Mouse (Mus musculus) neural tube, embryonic 14.5 days (tissue): ENCODE data around the gene Gemin4. TPM values are rescaled to one million over a fixed set of nuclear protein-coding genes. Genes with fewer than 3 reads are reported as not detected.

Experiments
- ATAC-seq: fragments of 200-750 bp; cut with Nextera tagmentation; 2 replicates; pipeline ENCODE4 v1.8.0; 2017; ENCODE audit warnings: low read depth, mild to moderate bottlenecking, moderate TSS enrichment, moderate library complexity
- H3K27ac ChIP-seq: fragments of 300-500 bp; sonication (generic); 2 replicates; pipeline ENCODE4 v1.5.1; 2014; ENCODE audit warnings: low read depth, mild to moderate bottlenecking, control low read depth, low read length, moderate library complexity, mixed read lengths
- H3K27me3 ChIP-seq: fragments of 300-500 bp; sonication (generic); 2 replicates; pipeline ENCODE4 v1.6.1; 2014; ENCODE audit warnings: low read length; ENCODE audit not compliant: control insufficient read depth, insufficient read depth
- H3K36me3 ChIP-seq: fragments of 300-500 bp; sonication (generic); 2 replicates; pipeline ENCODE4 v1.6.1; 2014; ENCODE audit warnings: low read length, mixed read lengths; ENCODE audit not compliant: control insufficient read depth, insufficient read depth
- H3K4me1 ChIP-seq: fragments of 300-500 bp; sonication (generic); 2 replicates; pipeline ENCODE4 v1.6.1; 2014; ENCODE audit warnings: low read length; ENCODE audit not compliant: control insufficient read depth, insufficient read depth
- H3K4me2 ChIP-seq: fragments of 300-500 bp; sonication (generic); 2 replicates; pipeline ENCODE4 v1.6.1; 2014; ENCODE audit warnings: mild to moderate bottlenecking, low read depth, low read length, control low read depth
- H3K4me3 ChIP-seq: fragments of 300-500 bp; sonication (generic); 2 replicates; pipeline ENCODE4 v1.5.1; 2014; ENCODE audit warnings: low read depth, low read length, control low read depth, mixed read lengths
- H3K9ac ChIP-seq: fragments of 300-500 bp; sonication (generic); replicated peaks from 2 replicates; pipeline ENCODE4 v1.6.1; 2014; ENCODE audit warnings: low read depth, mild to moderate bottlenecking, control low read depth, low read length, mixed read lengths
- H3K9me3 ChIP-seq: fragments of 300-500 bp; sonication (generic); 2 replicates; pipeline ENCODE4 v1.6.1; 2016; ENCODE audit warnings: low read length; ENCODE audit not compliant: control insufficient read depth
- WGBS: fragments of 180-500 bp; shearing (Covaris S2); extraction: QIAGEN DNeasy Blood & Tissue Kit; methylation state at CpG from one replicate; pipeline ENCODE4 v1.1.7; 2014; 5-methylcytosine and 5-hydroxymethylcytosine counted together
- polyA plus RNA-seq: library from polyadenylated mRNA; unstranded; fragments of >200 nt; fragmentation: Nextera tagmentation; extraction: Ambion mirVana; gene quantifications from 2 replicates; pipeline ENCODE4 v1.2.1, GENCODE M21; 2014

Gemin4 gene
- polyA plus RNA-seq, 1 experiment from 2014 or later = 16.6 TPM

DNA sequence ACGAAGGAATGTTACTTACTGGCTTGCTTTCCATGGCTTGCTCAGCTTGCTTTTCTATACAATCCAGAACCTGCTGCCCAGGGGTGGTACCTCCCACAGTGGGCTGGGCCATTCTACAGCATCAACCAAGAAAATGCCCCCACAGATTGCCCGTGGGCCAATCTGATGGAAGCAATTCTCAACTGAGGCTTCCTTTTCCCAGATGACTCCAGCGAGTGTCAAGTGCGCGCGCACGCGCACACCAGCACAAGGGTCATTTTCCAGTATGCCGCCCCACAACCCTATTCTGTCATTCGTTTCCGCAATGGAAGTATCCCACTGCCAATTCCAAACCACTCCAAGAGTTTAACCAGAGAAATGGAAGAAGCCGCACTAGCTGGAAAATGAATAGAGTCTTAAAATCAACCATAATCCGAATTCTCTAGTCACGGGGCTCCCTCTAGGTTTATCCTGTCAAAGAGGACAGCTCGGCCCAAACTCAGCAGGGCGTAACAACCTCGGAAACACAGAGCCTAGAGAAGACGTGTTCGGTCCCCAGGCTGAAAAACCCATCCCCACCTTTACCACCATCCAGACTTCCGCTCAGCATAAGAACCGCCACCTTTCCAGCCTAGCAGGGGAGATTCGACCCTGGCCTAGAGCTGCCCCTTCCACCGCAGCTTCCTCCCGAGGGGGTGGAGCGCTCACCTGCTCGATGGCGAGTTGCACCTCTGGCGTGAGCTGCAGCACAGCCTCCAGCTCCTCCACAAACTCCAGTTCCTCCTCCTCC, 38.6 kb downstream of the Gemin4 start:
- ATAC-seq = peak; percentile 86
- peak overlapping the region; percentile 54 for H3K9ac ChIP-seq
- under 1% methylated on average over 28 of the region's 28 CpGs for WGBS
- peaks cover 4% of the 10 kb centered on the region for H3K36me3 ChIP-seq
- H3K4me1 ChIP-seq = peaks cover 7% of the 10 kb centered on the region; the same call in 1 of the 2 replicates
- peak overlapping the region; percentile 88 for H3K4me3 ChIP-seq
- peak overlapping the region; percentile 69 for H3K27ac ChIP-seq
- H3K27me3 ChIP-seq = no peaks in the 10 kb centered on the region
- H3K9me3 ChIP-seq = no peaks in the 10 kb centered on the region
- H3K4me2 ChIP-seq = peak overlapping the region; percentile 65

DNA sequence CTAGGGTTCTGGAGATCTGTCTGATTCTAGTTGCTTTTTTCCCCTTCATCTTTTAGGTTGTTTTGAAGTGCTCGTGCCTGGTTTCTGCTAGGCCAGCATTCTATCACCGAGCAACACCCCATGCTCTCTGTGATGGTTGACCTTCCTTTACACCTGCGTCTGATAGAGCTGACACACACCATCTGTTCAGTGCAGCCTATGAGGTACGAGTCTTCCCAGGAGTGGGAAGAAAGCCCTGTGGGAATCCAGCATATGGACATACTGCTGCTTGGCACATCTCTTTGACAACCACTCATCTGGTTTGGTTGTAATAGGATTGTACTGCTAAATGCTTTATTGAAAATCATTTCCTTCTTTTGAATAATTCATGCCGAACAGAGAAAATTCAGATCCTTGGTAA, 47.3 kb downstream of the Gemin4 start:
- H3K9ac ChIP-seq = no peak overlapping the region
- H3K4me3 ChIP-seq = no peak overlapping the region
- no peak overlapping the region for H3K4me2 ChIP-seq
- no peak overlapping the region for H3K27ac ChIP-seq
- H3K27me3 ChIP-seq = no peaks in the 10 kb centered on the region
- H3K9me3 ChIP-seq = no peaks in the 10 kb centered on the region
- no peaks in the 10 kb centered on the region for H3K4me1 ChIP-seq
- ATAC-seq = no peak
- WGBS = 52% methylated on average over 5 of the region's 5 CpGs
- peaks cover 10% of the 10 kb centered on the region for H3K36me3 ChIP-seq

GRCm38 (mm10) chr11:76168976-76169375, 48.5 kb downstream of the Gemin4 start:
- no peak for ATAC-seq
- Histone ChIP-seq H3K4me2 (no peak overlapping the region), H3K9me3 (no peaks in the 10 kb centered on the region), H3K27ac (no peak overlapping the region), H3K4me3 (no peak overlapping the region), H3K27me3 (no peaks in the 10 kb centered on the region), H3K9ac (no peak overlapping the region), H3K4me1 (no peaks in the 10 kb centered on the region), H3K36me3 (peaks cover 14% of the 10 kb centered on the region)
- WGBS = 86% methylated on average over 3 of the region's 3 CpGs

DNA sequence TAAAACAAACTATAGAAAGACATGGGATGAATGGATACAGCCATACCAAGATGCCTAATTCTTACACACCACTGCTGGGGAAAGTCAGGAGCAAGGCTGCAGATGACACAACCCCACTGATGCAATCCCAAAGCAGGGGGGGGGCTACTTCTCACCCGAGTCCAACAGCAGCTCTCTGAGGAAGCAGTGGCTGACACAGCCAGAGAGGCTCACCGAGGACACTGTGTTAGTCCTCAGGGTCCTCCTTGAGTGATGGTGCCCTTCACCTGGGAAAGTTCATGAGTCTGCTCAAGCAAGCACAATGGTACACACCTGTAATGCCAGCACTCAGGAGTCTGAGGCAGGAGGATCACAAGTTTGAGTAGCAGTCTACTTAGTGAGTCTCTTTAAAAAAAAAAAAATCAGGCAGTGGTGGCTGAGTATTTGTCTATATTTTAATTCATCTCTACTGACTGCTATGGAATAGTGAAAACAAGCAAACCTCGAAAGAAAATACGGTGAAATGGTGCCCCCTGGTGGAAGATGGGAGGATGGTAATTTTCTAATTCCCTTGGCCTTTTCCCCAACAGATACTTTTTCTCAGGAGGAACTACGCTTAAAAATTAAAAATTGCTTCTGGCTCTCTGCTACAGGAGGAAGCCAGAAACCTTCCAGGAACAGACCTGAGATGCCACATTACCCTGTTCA, 50.2 kb downstream of the Gemin4 start:
- H3K4me2 ChIP-seq = no peak overlapping the region
- no peaks in the 10 kb centered on the region for H3K27me3 ChIP-seq
- no peak for ATAC-seq
- no peak overlapping the region for H3K9ac ChIP-seq
- H3K4me3 ChIP-seq = no peak overlapping the region
- 28% methylated on average over 5 of the region's 5 CpGs for WGBS
- H3K27ac ChIP-seq = no peak overlapping the region
- H3K4me1 ChIP-seq = no peaks in the 10 kb centered on the region
- peaks cover 11% of the 10 kb centered on the region; the same call in 1 of the 2 replicates for H3K36me3 ChIP-seq
- H3K9me3 ChIP-seq = no peaks in the 10 kb centered on the region

- Histone ChIP-seq H3K4me1 (no peaks in the 10 kb centered on the region), H3K27me3 (no peaks in the 10 kb centered on the region), H3K4me2 (no peak overlapping the region), H3K9me3 (no peaks in the 10 kb centered on the region), H3K4me3 (no peak overlapping the region), H3K9ac (no peak overlapping the region), H3K27ac (no peak overlapping the region), H3K36me3 (0 out of 2 replicates have a peak, but pooled peaks cover 11% of the 10 kb centered on the region)
- no peak for ATAC-seq
- 97% methylated on average over 4 of the region's 4 CpGs for WGBS
Measured at GRCm38 (mm10) chr11:76166657-76167056, 50.8 kb downstream of the Gemin4 start.

Other genes starting within 250 kb of the Gemin4 start
- 1.2 and 1.7 TPM in 2 replicates for gene 1700016K19Rik, start 217.8 kb downstream of the Gemin4 start, polyA plus RNA-seq
- 8.1 and 13.7 TPM in 2 replicates for gene Rflnb, start 189.9 kb downstream of the Gemin4 start, polyA plus RNA-seq
- 71.0 and 72.8 TPM in 2 replicates for gene Vps53, start 38.0 kb downstream of the Gemin4 start, polyA plus RNA-seq
- 28.8 and 30.2 TPM in 2 replicates for gene Fam57a, start 38.0 kb downstream of the Gemin4 start, polyA plus RNA-seq
- not detected in 2 replicates for gene Dbil5, start 56 bp downstream of the Gemin4 start, polyA plus RNA-seq
- 23.8 and 25.4 TPM in 2 replicates for gene Mrm3, start 26.1 kb upstream of the Gemin4 start, polyA plus RNA-seq
- gene Glod4, start 26.1 kb upstream of the Gemin4 start, polyA plus RNA-seq = 119 and 126 TPM in 2 replicates
- 23.5 and 34.7 TPM in 2 replicates for gene Nxn, start 181.5 kb upstream of the Gemin4 start, polyA plus RNA-seq
- 114 and 116 TPM in 2 replicates for gene Timm22, start 189.3 kb upstream of the Gemin4 start, polyA plus RNA-seq